Mouse (Mus musculus) CH12.LX (cell line): Measurements from ENCODE around the gene Ubqln5.

ENCODE experiments used
- BHLHE40 ChIP-seq: IDR thresholded peaks from 2 replicates; pipeline ENCODE4 v1.6.1; 2011; ENCODE audit warnings: mild to moderate bottlenecking, low read depth, low read length, improper control_type of control experiment
- CTCF ChIP-seq, 2 experiments: IDR thresholded peaks in 1 of 2; conservative IDR thresholded peaks in 1 of 2; 2 replicates each; pipeline ENCODE4 v1.5.1; 2011 to 2012; ENCODE audit warnings: low read depth in 2 of 2, low read length in 2 of 2, improper control_type of control experiment in 1 of 2, inconsistent platforms in 1 of 2, mild to moderate bottlenecking in 1 of 2, moderate library complexity in 1 of 2
- EP300 ChIP-seq: IDR thresholded peaks from 2 replicates; pipeline ENCODE4 v1.6.1; 2011; ENCODE audit warnings: low read length, improper control_type of control experiment
- GABPA ChIP-seq: IDR thresholded peaks from 2 replicates; pipeline ENCODE4 v1.6.1; 2012; ENCODE audit warnings: low read depth, low read length, improper control_type of control experiment, inconsistent platforms; ENCODE audit not compliant: insufficient replicate concordance
- HCFC1 ChIP-seq: IDR thresholded peaks from 2 replicates; pipeline ENCODE4 v1.6.1; 2012; ENCODE audit warnings: low read depth, mild to moderate bottlenecking, inconsistent platforms, low read length, improper control_type of control experiment
- MAFK ChIP-seq: IDR thresholded peaks from 2 replicates; pipeline ENCODE4 v1.6.1; 2011; ENCODE audit warnings: low read length, improper control_type of control experiment; ENCODE audit not compliant: insufficient replicate concordance
- MAX ChIP-seq: IDR thresholded peaks from 2 replicates; pipeline ENCODE4 v1.6.1; 2011; ENCODE audit warnings: low read length, improper control_type of control experiment
- MAZ ChIP-seq: IDR thresholded peaks from 2 replicates; pipeline ENCODE4 v1.6.1; 2012; ENCODE audit warnings: low read depth, mild to moderate bottlenecking, inconsistent platforms, low read length, improper control_type of control experiment, moderate library complexity
- NELFE ChIP-seq: IDR thresholded peaks from 2 replicates; pipeline ENCODE4 v1.6.1; 2011; ENCODE audit warnings: low read depth, low read length, improper control_type of control experiment
- POLR2A ChIP-seq: IDR thresholded peaks from 2 replicates; pipeline ENCODE4 v1.6.1; 2011; ENCODE audit warnings: low read depth, mild to moderate bottlenecking, improper control_type of control experiment, low read length
- TCF12 ChIP-seq: IDR thresholded peaks from 2 replicates; pipeline ENCODE4 v1.6.1; 2014; ENCODE audit warnings: low read depth, mild to moderate bottlenecking, inconsistent platforms, low read length, improper control_type of control experiment
- UBTF ChIP-seq: IDR thresholded peaks from 2 replicates; pipeline ENCODE4 v1.6.1; 2012; ENCODE audit warnings: low read depth, mild to moderate bottlenecking, inconsistent platforms, low read length, improper control_type of control experiment, moderate library complexity
- ZC3H11A ChIP-seq: IDR thresholded peaks from 2 replicates; pipeline ENCODE4 v1.6.1; 2012; ENCODE audit warnings: low read depth, mild to moderate bottlenecking, inconsistent platforms, low read length, improper control_type of control experiment
- ZNF384 ChIP-seq: IDR thresholded peaks from 2 replicates; pipeline ENCODE4 v1.6.1; 2012; ENCODE audit warnings: low read depth, low read length, improper control_type of control experiment, inconsistent platforms

DNA sequence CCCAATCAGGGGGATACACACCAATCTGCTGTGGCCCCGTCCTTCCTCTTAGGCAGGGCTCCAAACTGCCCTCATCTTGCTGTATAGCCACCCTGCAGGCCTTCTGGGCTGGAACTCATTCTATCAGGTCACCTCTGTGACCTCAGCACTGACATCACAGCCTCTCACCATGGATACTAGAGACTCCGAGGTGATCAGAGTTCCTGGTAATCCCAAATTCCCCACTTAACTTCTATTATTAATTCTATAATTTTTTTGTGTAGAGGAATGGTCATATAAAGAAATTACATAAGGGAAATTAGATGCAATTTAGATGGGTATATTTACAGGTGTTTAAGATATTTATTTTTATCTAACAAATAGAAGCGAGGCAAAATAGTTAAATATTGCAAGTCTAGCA, 13.6 kb upstream of the Ubqln5 start, which contains the start of gene Ubqln3:
- TF ChIP-seq MAX (no peak), UBTF (no peak), HCFC1 (no peak), POLR2A (no peak), ZNF384 (no peak), CTCF (conservative IDR thresholded peaks at IDR 0.05 in 1 of 2, IDR thresholded peaks at IDR 0.05 in 1 of 2; ENCODE audit: low read depth in 2 of 2, low read length in 2 of 2) (no peak), TCF12 (no peak), NELFE (no peak), BHLHE40 (no peak), MAZ (no peak), ZC3H11A (no peak), MAFK (no peak), GABPA (no peak), EP300 (no peak)
